Mouse (Mus musculus): Measurements from ENCODE around the gene Rin2. TPM values are rescaled to one million over a fixed set of nuclear protein-coding genes. Genes with fewer than 3 reads are reported as not detected.

Gene Rin2
- polyA plus RNA-seq, 1 experiment: 12.3 TPM

- no peak for TF ChIP-seq POLR2A (IDR thresholded peaks at IDR 0.05; ENCODE audit: borderline replicate concordance, insufficient read depth, low read length)
- no peak for TF ChIP-seq CTCF (IDR thresholded peaks at IDR 0.05; ENCODE audit: borderline replicate concordance, insufficient read depth, low read depth, low read length)
- Histone ChIP-seq H3K4me1 (ENCODE audit: control insufficient read depth, insufficient read depth, low read length) (0 out of 2 replicates have a peak, but pooled peaks cover 4% of the 10 kb centered on the region), H3K27ac (ENCODE audit: insufficient read depth, low read length) (no peak overlapping the region), H3K4me3 (replicated peaks; ENCODE audit: insufficient read depth, low read depth, low read length) (no peak overlapping the region), H3K27me3 (ENCODE audit: control insufficient read depth, insufficient read depth, low read length) (no peaks in the 10 kb centered on the region)
- 76% methylated on average over 1 of the region's 1 CpGs for WGBS
- no peak for DNase-seq
Measured at GRCm38 (mm10) chr2:145736543-145736942, 61.5 kb downstream of the Rin2 start.

DNA sequence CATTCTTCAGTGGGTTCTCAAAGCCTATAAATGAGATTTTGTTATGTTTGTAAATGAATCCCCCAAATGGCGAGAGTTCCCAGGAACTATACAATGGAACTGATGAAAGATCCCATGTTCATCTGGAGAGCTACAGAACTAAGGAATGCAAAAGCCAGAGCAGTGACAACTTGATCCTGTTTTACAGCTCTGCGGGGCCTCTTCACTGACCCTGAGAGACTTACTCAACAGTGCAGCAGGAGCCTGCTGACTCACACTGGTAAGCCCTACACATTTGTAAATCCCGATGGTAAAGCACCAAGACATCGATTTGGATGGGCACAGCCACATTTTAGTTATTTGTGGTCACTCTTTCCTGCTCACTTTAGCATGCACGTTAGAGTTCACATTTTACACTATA, 62.2 kb downstream of the Rin2 start:
- Histone ChIP-seq H3K27ac (ENCODE audit: insufficient read depth, low read length) (no peak overlapping the region), H3K4me1 (ENCODE audit: control insufficient read depth, insufficient read depth, low read length) (0 out of 2 replicates have a peak, but pooled peaks cover 4% of the 10 kb centered on the region), H3K27me3 (ENCODE audit: control insufficient read depth, insufficient read depth, low read length) (no peaks in the 10 kb centered on the region), H3K4me3 (replicated peaks; ENCODE audit: insufficient read depth, low read depth, low read length) (no peak overlapping the region)
- DNase-seq: no peak
- 59% methylated on average over 5 of the region's 5 CpGs for WGBS
- TF ChIP-seq CTCF (IDR thresholded peaks at IDR 0.05; ENCODE audit: borderline replicate concordance, insufficient read depth, low read depth, low read length): no peak
- TF ChIP-seq POLR2A (IDR thresholded peaks at IDR 0.05; ENCODE audit: borderline replicate concordance, insufficient read depth, low read length): no peak

DNA sequence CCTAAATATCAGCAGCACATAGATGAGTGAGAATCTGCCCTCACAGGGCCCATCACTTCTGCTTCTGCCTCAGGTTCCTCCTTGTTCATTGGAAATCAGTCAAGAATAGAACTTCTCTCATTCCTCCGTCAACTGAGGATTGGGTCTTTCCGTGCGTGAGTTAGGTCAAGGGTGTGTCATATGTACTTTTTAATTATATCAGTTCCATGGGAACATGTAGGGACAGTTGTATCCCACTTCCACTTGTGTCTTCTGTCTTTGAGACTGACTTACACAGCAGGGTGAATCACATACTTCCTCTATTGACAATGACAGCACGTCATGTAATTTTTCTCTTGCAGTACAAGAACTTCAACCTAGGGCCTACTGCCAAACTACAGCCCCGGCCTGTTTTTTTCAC, 65.7 kb downstream of the Rin2 start:
- DNase-seq: no peak
- H3K4me3 ChIP-seq (replicated peaks; ENCODE audit: insufficient read depth, low read depth, low read length): no peak overlapping the region
- 88% methylated on average over 5 of the region's 5 CpGs for WGBS
- H3K27ac ChIP-seq (ENCODE audit: insufficient read depth, low read length): no peak overlapping the region
- no peaks in the 10 kb centered on the region for H3K27me3 ChIP-seq (ENCODE audit: control insufficient read depth, insufficient read depth, low read length)
- no peaks in the 10 kb centered on the region for H3K4me1 ChIP-seq (ENCODE audit: control insufficient read depth, insufficient read depth, low read length)
- TF ChIP-seq POLR2A (IDR thresholded peaks at IDR 0.05; ENCODE audit: borderline replicate concordance, insufficient read depth, low read length) (no peak), CTCF (IDR thresholded peaks at IDR 0.05; ENCODE audit: borderline replicate concordance, insufficient read depth, low read depth, low read length) (no peak)

DNA sequence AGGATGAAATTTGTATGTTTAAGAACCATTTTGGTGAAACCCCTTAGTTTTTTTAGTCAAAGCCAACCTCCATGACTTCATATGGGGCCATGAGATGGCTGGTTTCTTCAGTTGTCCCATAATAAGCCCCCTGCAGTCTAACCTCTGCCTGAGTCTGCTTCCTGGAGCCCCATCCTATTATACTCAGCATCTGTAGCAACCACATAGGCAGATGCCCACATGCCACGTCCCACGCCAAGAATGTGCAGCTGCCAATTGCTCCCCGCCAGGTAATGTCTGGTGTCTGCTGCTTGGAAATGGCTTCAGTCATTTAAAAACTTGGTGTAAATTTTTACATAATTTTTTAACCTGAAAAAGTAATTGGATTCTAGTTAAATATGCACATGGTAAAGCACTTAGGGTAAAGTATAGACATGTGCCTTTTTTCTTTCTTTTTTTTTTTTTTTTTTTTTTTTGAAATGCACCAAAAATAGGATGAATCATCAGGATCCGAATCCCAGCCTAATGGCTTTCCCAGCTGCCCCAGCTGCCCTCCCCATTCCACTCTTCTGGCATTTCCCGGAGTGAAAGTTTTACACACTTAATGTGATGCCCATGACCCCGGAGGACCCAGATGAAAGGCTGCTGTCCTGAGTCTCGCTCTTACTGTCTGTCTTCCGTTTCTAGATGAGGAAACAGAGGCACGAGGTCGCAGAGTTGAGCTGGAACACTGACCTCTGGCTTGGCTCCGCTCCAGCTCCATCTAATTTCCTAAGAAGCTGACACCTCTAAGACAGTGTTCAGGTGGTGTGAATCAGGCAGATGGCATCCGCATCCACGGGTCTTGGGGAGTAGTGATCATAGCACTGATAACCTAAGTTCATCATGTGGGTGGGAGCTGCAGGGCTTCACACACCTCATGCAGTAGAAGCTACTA, 68.0 kb downstream of the Rin2 start:
- no peak overlapping the region for H3K4me3 ChIP-seq (replicated peaks; ENCODE audit: insufficient read depth, low read depth, low read length)
- TF ChIP-seq CTCF (IDR thresholded peaks at IDR 0.05; ENCODE audit: borderline replicate concordance, insufficient read depth, low read depth, low read length): no peak
- no peak for TF ChIP-seq POLR2A (IDR thresholded peaks at IDR 0.05; ENCODE audit: borderline replicate concordance, insufficient read depth, low read length)
- WGBS: 74% methylated on average over 13 of the region's 13 CpGs
- no peaks in the 10 kb centered on the region for H3K4me1 ChIP-seq (ENCODE audit: control insufficient read depth, insufficient read depth, low read length)
- no peak overlapping the region for H3K27ac ChIP-seq (ENCODE audit: insufficient read depth, low read length)
- H3K27me3 ChIP-seq (ENCODE audit: control insufficient read depth, insufficient read depth, low read length): no peaks in the 10 kb centered on the region
- no peak for DNase-seq

- TF ChIP-seq CTCF (IDR thresholded peaks at IDR 0.05; ENCODE audit: borderline replicate concordance, insufficient read depth, low read depth, low read length): no peak
- TF ChIP-seq POLR2A (IDR thresholded peaks at IDR 0.05; ENCODE audit: borderline replicate concordance, insufficient read depth, low read length): no peak
- WGBS: 68% methylated on average over 1 of the region's 1 CpGs
Measured at GRCm38 (mm10) chr2:145746406-145746805, 71.4 kb downstream of the Rin2 start.

DNA sequence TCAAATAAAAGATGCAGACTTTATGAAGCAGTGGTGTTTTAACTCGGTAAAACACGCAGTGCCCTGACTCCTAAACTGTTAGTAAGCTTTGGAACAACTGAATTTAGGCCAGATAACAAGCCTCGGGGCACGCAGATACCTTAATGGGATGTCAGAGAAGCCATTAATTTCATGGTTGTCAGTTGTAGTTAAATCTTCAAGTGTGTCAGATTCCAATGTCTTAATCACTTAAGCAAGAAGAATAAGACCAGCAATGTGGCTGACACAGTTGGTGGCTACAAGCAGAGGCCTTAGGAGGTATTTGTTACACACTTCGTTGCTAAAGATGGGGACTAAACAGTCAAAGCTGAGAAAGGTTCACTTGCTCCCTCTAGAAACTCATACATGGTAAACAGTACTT, 74.6 kb downstream of the Rin2 start:
- 22% methylated on average over 5 of the region's 5 CpGs for WGBS
- Histone ChIP-seq H3K27ac (ENCODE audit: insufficient read depth, low read length) (no peak overlapping the region), H3K4me3 (replicated peaks; ENCODE audit: insufficient read depth, low read depth, low read length) (no peak overlapping the region), H3K27me3 (ENCODE audit: control insufficient read depth, insufficient read depth, low read length) (no peaks in the 10 kb centered on the region), H3K4me1 (ENCODE audit: control insufficient read depth, insufficient read depth, low read length) (no peaks in the 10 kb centered on the region)
- TF ChIP-seq POLR2A (IDR thresholded peaks at IDR 0.05; ENCODE audit: borderline replicate concordance, insufficient read depth, low read length): no peak
- no peak for TF ChIP-seq CTCF (IDR thresholded peaks at IDR 0.05; ENCODE audit: borderline replicate concordance, insufficient read depth, low read depth, low read length)
- DNase-seq: no peak

More at GRCm38 (mm10) chr2:145746406-145746805, 71.4 kb downstream of the Rin2 start:
- DNase-seq: no peak
- Histone ChIP-seq H3K27me3 (ENCODE audit: control insufficient read depth, insufficient read depth, low read length) (no peaks in the 10 kb centered on the region), H3K4me3 (replicated peaks; ENCODE audit: insufficient read depth, low read depth, low read length) (no peak overlapping the region), H3K27ac (ENCODE audit: insufficient read depth, low read length) (no peak overlapping the region), H3K4me1 (ENCODE audit: control insufficient read depth, insufficient read depth, low read length) (no peaks in the 10 kb centered on the region)

GRCm38 (mm10) chr2:145752572-145752971, 77.6 kb downstream of the Rin2 start:
- TF ChIP-seq POLR2A (IDR thresholded peaks at IDR 0.05; ENCODE audit: borderline replicate concordance, insufficient read depth, low read length): no peak
- 71% methylated on average over 6 of the region's 6 CpGs for WGBS
- Histone ChIP-seq H3K27ac (ENCODE audit: insufficient read depth, low read length) (no peak overlapping the region), H3K27me3 (ENCODE audit: control insufficient read depth, insufficient read depth, low read length) (no peaks in the 10 kb centered on the region), H3K4me3 (replicated peaks; ENCODE audit: insufficient read depth, low read depth, low read length) (no peak overlapping the region), H3K4me1 (ENCODE audit: control insufficient read depth, insufficient read depth, low read length) (no peaks in the 10 kb centered on the region)
- no peak for DNase-seq

DNA sequence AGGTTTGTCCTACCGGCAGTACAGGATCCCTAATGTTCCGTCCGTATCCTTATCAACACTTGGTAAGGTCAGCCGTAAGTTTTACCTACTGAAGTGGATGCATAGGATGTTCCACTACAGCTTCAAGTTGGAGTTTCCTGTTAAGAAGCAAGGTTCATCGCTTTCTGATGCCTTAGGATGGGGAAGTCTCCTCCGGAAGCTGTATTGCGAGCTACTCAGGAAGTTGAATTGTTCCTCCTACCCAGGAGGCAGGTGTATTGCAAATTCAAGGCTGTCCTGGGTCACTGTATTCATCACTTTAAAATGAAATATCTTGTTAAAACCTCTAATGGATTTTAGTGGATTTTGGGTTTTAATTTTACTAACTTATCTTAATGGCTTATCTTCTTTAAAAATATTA, 79.0 kb downstream of the Rin2 start:
- no peak for TF ChIP-seq CTCF (IDR thresholded peaks at IDR 0.05; ENCODE audit: borderline replicate concordance, insufficient read depth, low read depth, low read length)
- 87% methylated on average over 7 of the region's 7 CpGs for WGBS
- H3K27me3 ChIP-seq (ENCODE audit: control insufficient read depth, insufficient read depth, low read length): no peaks in the 10 kb centered on the region

More for the DNA sequence above, 79.0 kb downstream of the Rin2 start:
- DNase-seq: no peak
- Histone ChIP-seq H3K4me3 (replicated peaks; ENCODE audit: insufficient read depth, low read depth, low read length) (no peak overlapping the region), H3K27ac (ENCODE audit: insufficient read depth, low read length) (no peak overlapping the region), H3K4me1 (ENCODE audit: control insufficient read depth, insufficient read depth, low read length) (no peaks in the 10 kb centered on the region)
